Mouse (Mus musculus): ENCODE data around the gene Ddx19b. TPM values are rescaled to one million over a fixed set of nuclear protein-coding genes. Genes with fewer than 3 reads are reported as not detected.
A peak's percentile ranks its signal among the peaks of the same experiment; 100 is the strongest.
"Not testable (repeated sequence)": the region's sequence is repeated elsewhere in the genome, so short reads cannot be mapped to it uniquely, and the experiment has no call there.

The Ddx19b gene
- polyA plus RNA-seq, 1 experiment from 2014 or later = 4.9 TPM

DNA sequence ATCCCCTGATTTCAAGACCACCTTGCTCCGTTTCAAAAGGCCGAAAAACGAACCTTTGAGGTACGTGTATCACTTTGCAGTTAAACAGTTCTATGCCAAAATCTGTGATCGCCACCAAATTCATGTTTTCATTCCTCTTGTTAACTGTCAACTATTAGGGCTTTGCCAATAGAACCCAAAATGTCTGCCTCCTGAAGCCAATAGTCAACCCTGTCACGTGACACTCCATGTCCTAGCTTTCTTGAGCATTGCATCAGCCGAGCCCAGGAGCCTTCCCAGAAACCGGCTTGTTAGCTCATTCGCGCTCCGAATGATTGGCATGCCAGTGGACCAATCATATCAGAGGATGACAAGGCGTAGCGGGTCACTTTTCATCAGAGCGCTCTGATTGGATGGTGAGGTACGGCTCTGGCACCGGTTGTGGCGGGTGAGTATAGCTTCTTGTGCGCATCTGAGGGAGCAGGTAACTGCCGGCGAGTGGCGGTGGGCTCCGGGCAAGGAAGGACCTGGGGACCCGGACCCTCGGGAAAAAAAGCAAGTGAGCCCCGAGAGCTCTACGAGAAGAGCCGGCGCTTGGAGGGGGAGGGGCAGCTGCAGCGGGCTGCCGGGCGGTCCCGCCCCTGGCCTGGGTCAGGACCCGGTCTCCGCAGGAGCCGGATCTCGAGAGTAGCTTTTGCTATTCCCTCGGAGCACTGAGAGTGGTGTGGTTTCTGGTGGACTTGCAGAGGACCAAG is 2.1 kb upstream of the Ddx19b start:
- no peaks in the 10 kb centered on the region for H3K9me3 ChIP-seq (replicated peaks)
- H3K4me3 ChIP-seq = peak overlapping the region; percentile 86
- peak; percentile 95 for ATAC-seq
- H3K4me2 ChIP-seq = peak overlapping the region; percentile 79
- H3K27ac ChIP-seq = peak overlapping the region; percentile 91
- peak overlapping the region; percentile 95 for H3K9ac ChIP-seq
- H3K27me3 ChIP-seq (replicated peaks) = peaks cover 7% of the 10 kb centered on the region; the same call in 1 of the 2 replicates
- H3K36me3 ChIP-seq = peaks cover 33% of the 10 kb centered on the region
- 5% methylated on average over 37 of the region's 37 CpGs for WGBS (ENCODE audit: insufficient replicate concordance)
- peaks cover 39% of the 10 kb centered on the region for H3K4me1 ChIP-seq

DNA sequence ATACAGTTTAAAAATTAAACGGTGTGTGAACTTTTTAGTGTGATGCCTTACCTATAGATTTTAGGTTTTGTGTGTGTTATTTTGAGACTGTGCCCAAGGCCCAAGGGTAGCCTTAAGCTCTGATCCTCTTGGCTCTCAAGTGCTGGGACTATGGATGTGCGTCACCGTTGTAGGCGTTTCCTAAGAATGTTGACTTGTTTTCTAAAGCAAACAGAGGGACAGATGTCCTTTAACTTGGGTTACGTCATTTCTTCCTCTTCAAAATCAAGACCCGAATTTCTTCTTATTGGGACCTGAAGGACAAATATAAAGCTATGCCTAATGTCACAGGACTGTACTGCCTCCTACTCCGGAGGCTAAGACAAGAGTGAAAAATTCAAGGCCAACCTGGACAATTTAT is 1.4 kb upstream of the Ddx19b start, which contains the start of gene Aars:
Aars (plus strand) TSS at position 229 of the 400 bp plus-strand sequence.
- Histone ChIP-seq H3K4me1 (peaks cover 45% of the 10 kb centered on the region), H3K27me3 (replicated peaks) (peaks cover 7% of the 10 kb centered on the region; the same call in 1 of the 2 replicates), H3K36me3 (peaks cover 26% of the 10 kb centered on the region), H3K4me3 (peak within 1 kb of the TSS; percentile 86), H3K4me2 (peak within 1 kb of the TSS; percentile 79), H3K9me3 (replicated peaks) (no peaks in the 10 kb centered on the region), H3K9ac (peak within 1 kb of the TSS; percentile 95), H3K27ac (peak within 1 kb of the TSS; percentile 91)
- ATAC-seq = no peak
- 86% methylated on average over 7 of the region's 7 CpGs for WGBS (ENCODE audit: insufficient replicate concordance)

DNA sequence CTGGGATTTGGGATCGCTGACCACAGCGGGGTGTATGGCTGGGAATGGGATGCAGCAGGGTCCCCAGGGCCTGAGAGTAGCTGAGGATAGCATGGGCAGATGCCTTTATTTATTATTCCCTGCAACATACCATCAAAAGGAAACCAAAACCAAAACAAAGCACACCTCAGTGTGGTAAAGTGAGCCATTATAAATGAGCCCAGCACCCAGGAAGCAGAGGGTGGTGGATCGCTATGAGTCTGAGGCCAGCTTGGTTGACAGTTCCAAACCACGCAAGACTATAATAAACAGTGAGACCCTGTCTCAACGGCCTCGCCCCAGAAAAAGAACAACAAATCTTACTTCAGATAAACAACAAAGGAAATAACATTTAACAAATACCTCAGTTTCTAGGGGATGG is 1.5 kb downstream of the Ddx19b start:
- no peak for ATAC-seq

DNA sequence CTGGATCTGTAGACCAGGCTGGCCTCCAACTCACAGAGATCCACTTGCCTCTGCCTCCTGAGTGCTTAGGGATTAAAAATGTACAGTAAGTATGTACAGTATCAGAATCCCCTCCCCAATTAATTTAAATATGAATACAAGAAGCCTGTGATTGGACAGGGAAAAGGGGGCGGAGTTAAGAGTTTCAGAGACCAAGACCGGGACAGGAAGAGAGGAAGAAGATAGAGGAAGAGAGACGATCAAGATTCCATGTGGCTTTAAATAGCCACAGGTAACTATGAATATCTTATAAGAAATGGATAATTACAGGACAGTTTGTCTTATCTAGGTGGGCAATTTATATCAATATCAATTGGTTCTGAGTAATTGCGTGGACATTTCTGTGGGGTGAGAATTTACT is 2.0 kb downstream of the Ddx19b start:
- H3K4me1 ChIP-seq = peaks cover 36% of the 10 kb centered on the region
- H3K4me3 ChIP-seq = peak overlapping the region; percentile 43
- H3K9ac ChIP-seq = peak overlapping the region; percentile 39; the same call in 1 of the 2 replicates
- H3K27ac ChIP-seq = no peak overlapping the region
- 19% methylated on average over 4 of the region's 4 CpGs for WGBS (ENCODE audit: insufficient replicate concordance)
- no peaks in the 10 kb centered on the region for H3K9me3 ChIP-seq (replicated peaks)
- ATAC-seq = no peak
- peaks cover 7% of the 10 kb centered on the region; the same call in 1 of the 2 replicates for H3K27me3 ChIP-seq (replicated peaks)
- peak overlapping the region; percentile 69 for H3K4me2 ChIP-seq
- no peaks in the 10 kb centered on the region for H3K36me3 ChIP-seq

More for the DNA sequence above, 1.5 kb downstream of the Ddx19b start:
- Histone ChIP-seq H3K27ac (no peak overlapping the region), H3K9ac (peak overlapping the region; percentile 39; the same call in 1 of the 2 replicates), H3K4me1 (peaks cover 41% of the 10 kb centered on the region), H3K4me2 (peak overlapping the region; percentile 69), H3K4me3 (peak overlapping the region; percentile 43), H3K9me3 (replicated peaks) (no peaks in the 10 kb centered on the region), H3K36me3 (no peaks in the 10 kb centered on the region), H3K27me3 (replicated peaks) (peaks cover 7% of the 10 kb centered on the region; the same call in 1 of the 2 replicates)
- 71% methylated on average over 6 of the region's 6 CpGs for WGBS (ENCODE audit: insufficient replicate concordance)

DNA sequence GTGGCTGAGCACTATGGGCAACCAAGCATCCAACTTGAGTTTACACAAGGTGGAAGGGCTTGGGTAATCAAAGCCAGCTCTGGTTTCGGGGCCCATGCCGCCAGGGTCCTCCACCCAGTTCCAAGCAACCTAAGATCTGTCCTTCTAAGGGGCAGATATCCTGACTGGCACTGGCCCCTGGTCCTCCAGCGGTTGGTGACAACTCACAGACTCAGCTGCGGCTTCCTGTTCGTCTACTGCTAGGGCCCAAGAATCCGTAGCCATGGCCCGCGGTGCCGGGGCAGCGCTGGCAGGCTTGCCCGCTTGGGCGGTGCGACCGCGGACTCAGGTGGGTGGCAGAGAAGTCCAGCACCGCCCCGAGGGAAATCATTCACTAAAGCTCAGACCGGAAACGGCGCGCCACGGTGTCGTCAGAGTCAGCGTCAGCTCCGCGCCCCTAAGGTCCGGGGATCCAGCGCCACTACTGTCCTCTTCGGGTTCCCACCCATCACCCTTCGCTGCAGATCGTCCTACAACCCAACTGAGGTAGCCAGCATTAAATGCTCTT is 4.1 kb downstream of the Ddx19b start:
- Histone ChIP-seq H3K27ac (peak overlapping the region; percentile 78), H3K4me2 (peak overlapping the region; percentile 93), H3K4me3 (peak overlapping the region; percentile 83), H3K4me1 (peaks cover 27% of the 10 kb centered on the region), H3K27me3 (replicated peaks) (peaks cover 7% of the 10 kb centered on the region; the same call in 1 of the 2 replicates), H3K36me3 (no peaks in the 10 kb centered on the region), H3K9me3 (replicated peaks) (no peaks in the 10 kb centered on the region), H3K9ac (peak overlapping the region; percentile 86)
- under 1% methylated on average over 31 of the region's 31 CpGs for WGBS (ENCODE audit: insufficient replicate concordance)
- ATAC-seq = peak; percentile 95

DNA sequence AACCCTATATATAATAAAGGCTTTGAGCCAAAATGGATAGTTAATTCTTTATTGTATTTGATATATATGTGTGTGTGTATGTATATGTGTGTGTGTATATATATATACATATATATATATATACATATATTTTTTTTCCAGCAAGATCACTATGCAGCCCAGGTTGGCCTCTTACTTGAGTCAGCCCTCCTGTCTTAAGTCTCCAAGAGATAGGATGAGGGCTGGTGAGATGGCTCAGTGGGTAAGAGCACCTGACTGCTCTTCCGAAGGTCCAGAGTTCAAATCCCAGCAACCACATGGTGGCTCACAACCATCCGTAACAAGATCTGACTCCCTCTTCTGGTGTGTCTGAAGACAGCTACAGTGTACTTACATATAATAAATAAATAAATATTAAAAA is 4.9 kb downstream of the Ddx19b start:
- WGBS (ENCODE audit: insufficient replicate concordance) = 68% methylated on average over 2 of the region's 2 CpGs
- H3K27me3 ChIP-seq (replicated peaks); H3K4me3 ChIP-seq; H3K4me2 ChIP-seq; ATAC-seq; H3K9ac ChIP-seq; H3K36me3 ChIP-seq; H3K27ac ChIP-seq; H3K9me3 ChIP-seq (replicated peaks): not testable (repeated sequence)
- H3K4me1 ChIP-seq = peaks cover 27% of the 10 kb centered on the region

DNA sequence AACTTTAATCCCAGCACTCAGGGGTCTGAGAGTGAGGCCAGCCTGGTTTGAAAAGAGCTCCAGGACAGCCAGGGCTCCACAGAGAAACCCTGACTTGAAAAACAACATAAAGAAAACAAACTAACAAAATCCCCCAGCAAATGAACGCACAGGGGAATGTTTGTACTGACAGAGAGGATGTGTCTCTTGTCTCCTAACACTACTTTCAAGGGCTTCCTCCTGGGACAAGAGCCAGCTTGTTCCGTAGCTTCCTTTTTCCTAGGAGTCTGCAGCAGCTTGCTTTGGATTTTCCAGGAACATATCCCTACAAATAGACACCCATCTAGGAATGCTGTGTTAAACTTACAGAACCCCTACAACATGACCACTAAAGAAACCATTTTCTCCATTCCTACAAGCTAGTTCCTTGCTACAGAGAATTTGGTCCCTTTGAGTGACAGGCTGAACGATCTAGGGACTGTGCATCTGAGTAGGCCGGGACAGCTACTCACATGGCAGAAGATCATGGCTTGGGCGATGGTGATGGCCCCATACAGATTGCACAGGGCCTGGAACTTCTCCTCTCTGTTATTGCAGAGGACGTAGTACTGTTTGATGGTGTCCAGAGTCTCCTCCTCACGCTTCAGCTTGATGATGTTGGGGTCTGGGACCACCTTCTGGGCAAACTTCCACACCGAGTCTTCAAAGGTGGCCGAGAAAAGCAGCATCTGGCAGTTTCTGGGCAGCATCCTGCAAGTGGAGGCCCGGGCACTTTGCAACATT is 21.1 kb downstream of the Ddx19b start:
- peaks cover 58% of the 10 kb centered on the region for H3K36me3 ChIP-seq
- 80% methylated on average over 9 of the region's 10 CpGs for WGBS (ENCODE audit: insufficient replicate concordance)
- H3K9me3 ChIP-seq (replicated peaks) = not testable (repeated sequence)

DNA sequence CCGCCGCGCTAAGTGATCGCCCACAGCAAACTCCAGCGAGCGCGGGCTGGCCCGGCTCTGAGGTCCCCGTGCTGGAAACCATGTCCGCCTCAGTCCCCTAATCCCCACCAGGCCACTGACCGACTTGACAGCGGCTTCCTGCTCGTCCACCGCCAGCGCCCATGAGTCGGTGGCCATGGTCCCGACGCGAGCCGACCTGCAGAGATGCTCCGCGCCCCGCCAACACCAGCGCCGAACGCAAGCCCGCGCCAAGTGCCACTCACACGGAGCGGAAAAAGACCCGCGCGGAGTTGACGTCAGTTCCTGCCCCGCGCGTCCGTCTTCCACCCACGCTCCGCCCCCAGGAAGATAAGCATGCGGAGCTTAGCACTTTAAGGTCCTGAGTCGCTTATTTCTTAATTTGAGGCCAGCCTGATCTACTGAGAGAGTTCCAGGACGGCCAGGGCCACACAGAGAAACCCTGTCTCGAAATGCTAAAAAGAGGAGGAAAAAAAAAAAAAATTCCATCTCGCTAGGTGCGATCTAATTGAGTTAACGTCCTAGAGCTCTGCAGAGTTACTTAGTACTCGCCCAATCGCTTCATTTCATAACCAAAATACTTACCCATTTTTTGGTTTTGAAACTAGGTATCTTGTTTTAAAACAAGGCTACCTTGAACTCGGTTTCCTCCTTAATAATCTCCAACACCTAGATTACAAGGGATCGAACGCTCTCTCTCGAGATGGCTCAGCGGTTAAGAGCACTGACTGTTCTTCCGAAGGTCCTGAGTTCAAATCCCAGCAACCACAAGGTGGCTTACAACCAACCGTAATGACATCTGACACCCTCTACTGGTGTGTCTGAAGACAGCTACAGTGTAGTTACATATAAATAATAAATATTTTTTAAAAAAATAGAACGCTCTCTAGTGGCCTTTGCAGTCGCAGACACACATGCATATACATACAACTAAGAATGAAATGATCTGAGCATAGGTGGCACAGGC is 33.7 kb downstream of the Ddx19b start, which contains the start of gene Ddx19a:
Ddx19a (minus strand) TSS at position 254 of the 985 bp plus-strand sequence.
- ATAC-seq = peak; percentile 93
- H3K4me2 ChIP-seq = peak within 1 kb of the TSS; percentile 80
- WGBS (ENCODE audit: insufficient replicate concordance) = 4% methylated on average over 58 of the region's 58 CpGs
- H3K27ac ChIP-seq = peak within 1 kb of the TSS; percentile 91
- peak within 1 kb of the TSS; percentile 94 for H3K4me3 ChIP-seq
- peaks cover 40% of the 10 kb centered on the region for H3K4me1 ChIP-seq
- H3K36me3 ChIP-seq = peaks cover 27% of the 10 kb centered on the region
- H3K9ac ChIP-seq = peak within 1 kb of the TSS; percentile 86
- no peaks in the 10 kb centered on the region for H3K27me3 ChIP-seq (replicated peaks)
- no peaks in the 10 kb centered on the region for H3K9me3 ChIP-seq (replicated peaks)

More for the DNA sequence above, 21.1 kb downstream of the Ddx19b start:
- not testable (repeated sequence) for H3K27me3 ChIP-seq (replicated peaks); H3K4me1 ChIP-seq; H3K4me3 ChIP-seq; H3K9ac ChIP-seq; H3K4me2 ChIP-seq; H3K27ac ChIP-seq; ATAC-seq

DNA sequence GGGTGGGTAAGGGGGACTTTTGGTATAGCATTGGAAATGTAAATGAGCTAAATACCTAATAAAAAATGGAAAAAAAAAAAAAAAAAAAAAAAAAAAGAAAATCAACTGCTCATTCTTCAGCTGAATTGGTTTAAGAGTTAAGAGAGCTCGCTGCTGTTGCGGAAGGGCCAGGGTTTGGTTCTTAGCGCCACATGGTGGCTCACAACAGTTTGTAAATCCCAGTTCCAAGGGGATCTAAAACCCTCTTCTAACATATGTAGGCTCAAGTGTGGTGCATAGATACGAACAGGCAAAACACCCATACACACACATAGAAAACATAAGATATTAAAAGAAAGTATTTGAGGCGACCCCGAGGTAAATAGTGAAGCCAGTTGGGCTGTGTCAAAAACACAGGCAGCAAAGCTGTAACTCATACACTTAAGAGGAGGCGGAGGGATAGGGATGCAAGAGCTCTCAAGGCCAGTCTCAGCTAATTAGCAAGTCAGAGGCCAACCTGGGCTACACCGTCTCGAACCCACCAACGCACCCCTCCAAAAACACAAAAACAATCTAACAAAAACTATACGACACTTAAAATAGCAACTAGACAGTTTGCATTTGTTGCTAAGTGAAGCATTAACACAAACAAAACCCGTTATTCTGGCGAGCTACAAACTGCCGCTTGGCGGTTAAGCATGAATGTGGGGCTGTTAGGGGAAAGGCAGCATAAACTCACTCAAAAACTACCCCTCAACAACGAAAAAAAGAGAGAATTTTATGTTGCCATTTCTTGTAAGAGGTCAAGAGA is 34.7 kb downstream of the Ddx19b start:
- peaks cover 46% of the 10 kb centered on the region for H3K4me1 ChIP-seq
- 26% methylated on average over 16 of the region's 16 CpGs for WGBS (ENCODE audit: insufficient replicate concordance)
- H3K36me3 ChIP-seq = peaks cover 37% of the 10 kb centered on the region
- peak overlapping the region; percentile 91 for H3K27ac ChIP-seq
- H3K4me3 ChIP-seq = peak overlapping the region; percentile 94
- no peaks in the 10 kb centered on the region for H3K27me3 ChIP-seq (replicated peaks)
- no peaks in the 10 kb centered on the region for H3K9me3 ChIP-seq (replicated peaks)
- H3K9ac ChIP-seq = peak overlapping the region; percentile 86
- H3K4me2 ChIP-seq = peak overlapping the region; percentile 80
- no peak for ATAC-seq

DNA sequence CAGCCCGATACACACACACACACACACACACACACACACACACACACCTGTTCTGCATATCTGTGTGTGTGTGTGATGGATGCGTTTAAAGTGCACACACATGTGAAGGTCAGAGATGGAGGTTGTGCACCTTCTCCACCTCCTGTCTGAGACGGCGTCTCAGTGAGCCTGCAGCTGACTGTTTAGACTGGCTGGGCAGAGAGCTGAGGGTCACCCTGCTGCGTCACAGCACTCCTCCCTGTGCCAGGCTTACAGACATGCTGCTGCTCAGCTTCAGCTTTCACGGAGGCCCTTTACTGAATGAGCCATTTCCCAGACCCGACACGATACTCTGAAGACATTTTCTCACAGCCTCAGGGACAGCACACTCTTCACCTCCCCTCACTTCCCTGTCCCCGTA is 41.5 kb downstream of the Ddx19b start:
- WGBS (ENCODE audit: insufficient replicate concordance) = 79% methylated on average over 9 of the region's 9 CpGs
- Histone ChIP-seq H3K9me3 (replicated peaks) (no peaks in the 10 kb centered on the region), H3K9ac (0 out of 2 replicates have a peak overlapping the region, but pooled peaks have one; percentile 17), H3K27ac (peak overlapping the region; percentile 34), H3K27me3 (replicated peaks) (no peaks in the 10 kb centered on the region), H3K4me2 (no peak overlapping the region), H3K4me3 (no peak overlapping the region), H3K4me1 (peaks cover 61% of the 10 kb centered on the region), H3K36me3 (peaks cover 93% of the 10 kb centered on the region)
- ATAC-seq = no peak
